Mouse (Mus musculus): ENCODE data around the gene Unk.

DNA sequence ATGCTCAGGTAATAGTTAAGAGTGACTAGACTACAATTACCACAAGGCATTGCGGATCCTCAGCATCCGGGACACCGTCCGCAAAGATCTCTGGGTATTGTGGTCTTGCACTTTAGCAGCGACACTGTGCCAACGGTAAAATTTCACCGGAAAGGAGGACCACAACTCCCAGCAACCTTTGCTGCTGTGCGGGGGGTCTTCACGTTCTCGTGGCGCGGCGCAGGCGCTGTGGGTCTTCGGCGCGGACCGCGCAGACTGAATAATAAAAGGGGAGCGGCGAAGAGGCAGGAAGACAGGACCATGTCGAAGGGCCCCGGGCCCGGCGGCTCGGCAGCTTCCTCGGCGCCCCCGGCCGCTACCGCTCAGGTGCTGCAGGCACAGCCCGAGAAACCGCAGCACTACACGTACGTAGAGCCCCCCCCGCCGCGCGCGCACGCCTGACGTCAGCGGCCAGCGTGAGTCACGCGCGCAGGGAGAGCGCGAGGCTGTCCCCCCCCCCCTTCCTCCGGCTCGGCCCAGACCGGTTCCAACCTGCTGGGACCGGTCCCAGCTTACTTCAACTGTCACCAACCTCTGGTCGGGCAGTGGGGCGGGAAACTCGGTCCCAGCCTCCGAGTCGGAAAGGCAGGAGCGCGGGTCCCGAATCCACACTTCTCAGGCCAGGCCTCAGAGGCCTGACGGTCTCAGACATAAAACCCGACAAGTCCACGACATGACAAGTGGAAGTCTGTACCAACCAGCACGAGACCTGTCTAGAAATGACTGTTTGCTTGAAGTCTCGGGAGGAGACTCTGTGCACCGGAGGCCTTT, at the start of gene Unk:
- no peak for TF ChIP-seq CTCF (IDR thresholded peaks at IDR 0.05; ENCODE audit: borderline replicate concordance, extremely low read depth, insufficient read depth, insufficient read length)
- TF ChIP-seq POLR2A (IDR thresholded peaks at IDR 0.05; ENCODE audit: borderline replicate concordance, extremely low read depth, insufficient read depth, insufficient read length, poor library complexity, severe bottlenecking), result no peak; the same call in 1 of the 2 replicates
